Mouse (Mus musculus) liver, embryonic 14.5 days (tissue): ENCODE measurements at regions not wholly inside any gene's neighbourhood (a gene's known extent, or its start where the extent isn't known, plus 50 kb on each side); places are given as distances from the start of the nearest gene placed in this dataset.

Experiments used
- CTCF ChIP-seq: IDR thresholded peaks from 2 replicates; pipeline ENCODE4 v1.5.1; 2016; ENCODE audit warnings: antibody characterized with exemption, low read depth, control low read depth
- EP300 ChIP-seq: IDR thresholded peaks from 2 replicates; pipeline ENCODE4 v1.6.1; 2016; ENCODE audit warnings: antibody characterized with exemption, low read depth

- no peak for TF ChIP-seq CTCF
- TF ChIP-seq EP300: no peak
Observed at GRCm38 (mm10) chr6:98149043-98149813, 193.3 kb downstream of the Gm765 start.
